Mouse (Mus musculus): ENCODE results near the gene Nfkb1.

DNA sequence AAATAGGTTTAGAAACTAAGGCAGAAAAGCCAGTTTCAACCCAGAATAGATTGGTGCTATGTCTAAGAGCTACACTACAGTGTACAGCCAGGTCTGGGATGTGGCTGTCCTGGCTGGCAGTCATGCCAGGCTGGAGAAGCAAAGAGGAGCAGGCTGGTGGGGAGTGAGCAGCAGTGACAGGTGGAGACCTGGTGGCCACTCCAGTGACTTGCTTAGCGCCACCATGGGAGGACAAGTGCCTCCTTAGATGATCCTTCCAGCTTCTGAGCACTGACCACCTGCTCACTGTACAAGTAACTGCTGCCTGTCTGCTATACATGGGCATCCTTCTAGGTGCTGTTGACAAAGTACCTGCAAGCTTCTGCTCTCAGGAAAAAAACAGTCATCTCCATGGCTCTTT is 44.7 kb downstream of the Nfkb1 start:
- TF ChIP-seq GATA1 (IDR thresholded peaks at IDR 0.05; ENCODE audit: low read length) (no peak), TAL1 (IDR thresholded peaks at IDR 0.05; ENCODE audit: low read length) (no peak)
